Mouse (Mus musculus) heart, adult 9 months (tissue): ENCODE measurements around the gene Cblb.

Experiments used
- DNase-seq, 2 experiments: peaks; one replicate each; pipeline ENCODE4 v3.0.0; 2022; ENCODE audit warnings: low spot score in 2 of 2

The Cblb gene

DNA sequence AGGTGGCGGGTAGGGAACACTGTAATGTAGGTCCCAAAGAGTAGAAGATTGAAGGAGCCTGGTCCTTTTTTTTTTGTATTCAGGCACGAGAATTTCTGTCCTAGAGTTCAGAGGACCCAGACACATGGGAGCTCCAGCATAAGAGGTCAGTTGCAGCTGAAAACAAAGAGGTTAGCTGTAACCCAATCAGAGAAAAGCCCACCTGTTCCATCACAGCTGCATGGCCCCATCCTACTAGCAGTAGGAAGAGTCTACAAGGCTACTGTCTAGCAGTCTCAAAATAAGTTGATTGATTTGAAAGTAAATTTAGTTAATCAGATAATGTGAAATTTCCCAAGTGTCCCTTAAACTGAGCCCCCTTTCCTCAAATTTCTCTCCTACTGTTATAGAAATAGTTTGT, 40.3 kb downstream of the Cblb start:
- no peak for DNase-seq

- peak; percentile 82 to 85 for DNase-seq
These were observed 40.8 kb downstream of the Cblb start for GRCm38 (mm10) chr16:52071766-52072209.

GRCm38 (mm10) chr16:52076652-52077051, 45.6 kb downstream of the Cblb start:
- no peak for DNase-seq

DNA sequence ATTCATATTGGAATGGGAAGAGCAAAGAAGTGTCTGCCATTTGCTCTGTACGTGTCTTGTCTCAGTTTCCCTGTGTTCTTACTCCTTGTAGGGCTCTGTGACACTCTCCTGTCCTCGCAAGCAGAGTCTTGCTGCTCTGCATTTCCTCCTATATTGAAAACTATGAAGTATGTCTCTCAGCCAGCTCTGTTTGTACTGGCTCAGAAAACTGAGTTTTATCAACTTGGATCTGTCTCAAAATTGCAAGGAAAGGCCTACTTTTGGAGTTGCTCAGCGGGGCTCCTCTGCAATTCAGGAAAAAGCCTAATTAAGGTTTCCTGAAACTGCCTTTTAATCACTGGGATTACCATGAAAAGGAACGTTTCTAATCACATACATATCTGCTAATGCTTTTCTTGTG, 46.9 kb downstream of the Cblb start:
- no peak for DNase-seq

DNA sequence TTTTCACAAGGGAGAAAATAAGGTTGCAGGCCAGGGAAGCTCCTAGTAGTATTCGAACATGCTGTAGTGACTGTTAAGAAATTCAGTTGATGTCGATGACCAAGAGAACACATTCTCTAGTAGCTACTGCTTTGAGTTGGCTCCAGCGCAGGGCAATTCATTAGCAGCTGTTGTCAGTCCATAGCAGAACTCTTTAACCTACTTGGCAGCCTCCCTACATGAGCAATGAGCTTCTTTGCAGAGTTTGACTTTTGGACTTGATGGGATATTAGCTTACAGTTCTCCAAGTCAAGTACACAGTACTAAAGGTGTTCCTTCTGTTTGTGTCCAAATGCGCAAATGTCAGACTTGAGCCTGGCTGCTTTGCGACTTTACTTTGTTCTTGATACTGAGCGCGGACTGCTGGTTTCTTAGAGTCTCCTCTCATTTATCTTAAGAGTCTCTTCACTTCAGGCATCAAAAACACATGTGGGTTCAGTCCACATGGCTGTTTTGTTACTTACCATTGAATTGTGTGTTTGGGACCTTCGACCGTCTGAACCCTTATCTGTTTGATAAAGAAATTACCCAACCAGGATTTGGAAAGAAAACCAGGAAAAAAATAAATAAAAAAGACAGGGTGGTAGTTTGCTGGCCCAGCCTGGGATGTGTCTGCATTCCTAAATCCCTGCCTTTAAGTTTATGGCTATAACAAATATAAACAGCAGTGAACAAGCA, 47.9 kb downstream of the Cblb start:
- peak; percentile 60 to 74 for DNase-seq

GRCm38 (mm10) chr16:52079475-52079823, 48.4 kb downstream of the Cblb start:
- DNase-seq = no peak

DNA sequence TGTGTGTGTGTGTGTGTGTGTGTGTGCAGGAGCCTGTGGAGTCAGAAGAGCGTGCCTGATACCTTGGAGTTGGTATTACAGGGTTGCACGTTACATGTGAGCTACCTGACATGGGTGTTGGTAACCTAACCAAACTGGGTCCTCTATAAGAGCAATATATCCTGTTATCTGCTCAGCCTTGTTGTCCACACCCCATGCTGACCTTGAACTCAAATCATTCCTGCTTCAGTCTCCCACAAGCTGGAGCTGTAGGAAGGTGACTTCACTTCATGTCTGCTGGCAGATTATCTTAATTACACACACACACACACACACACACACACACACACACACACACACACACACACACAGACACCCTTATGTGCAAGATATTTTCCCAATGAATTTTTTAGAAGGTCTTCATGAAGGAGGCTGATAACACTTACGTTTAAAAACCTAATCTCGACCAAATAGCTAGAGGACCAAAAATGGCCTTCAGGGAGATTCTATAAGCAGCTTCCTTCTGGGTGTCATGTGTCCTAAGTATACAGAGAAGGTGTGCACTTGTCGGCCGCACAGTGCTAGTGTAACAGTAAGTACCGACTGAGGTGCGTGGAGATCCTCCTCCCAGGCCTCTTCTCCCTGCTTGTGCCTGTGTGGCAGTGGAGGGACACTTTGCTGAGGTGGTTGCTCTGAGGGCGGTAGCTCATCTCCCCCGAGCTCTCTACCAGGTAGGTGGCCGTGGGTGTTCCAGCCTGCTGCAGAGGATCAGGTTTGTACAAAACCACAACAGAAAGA, 49.8 kb downstream of the Cblb start:
- no peak for DNase-seq

- DNase-seq = no peak
These were observed 50.7 kb downstream of the Cblb start for GRCm38 (mm10) chr16:52081756-52082155.

- no peak for DNase-seq
These were observed 55.9 kb downstream of the Cblb start for GRCm38 (mm10) chr16:52086793-52087450.

- no peak for DNase-seq
These were observed 58.3 kb downstream of the Cblb start for GRCm38 (mm10) chr16:52089354-52089753.

DNA sequence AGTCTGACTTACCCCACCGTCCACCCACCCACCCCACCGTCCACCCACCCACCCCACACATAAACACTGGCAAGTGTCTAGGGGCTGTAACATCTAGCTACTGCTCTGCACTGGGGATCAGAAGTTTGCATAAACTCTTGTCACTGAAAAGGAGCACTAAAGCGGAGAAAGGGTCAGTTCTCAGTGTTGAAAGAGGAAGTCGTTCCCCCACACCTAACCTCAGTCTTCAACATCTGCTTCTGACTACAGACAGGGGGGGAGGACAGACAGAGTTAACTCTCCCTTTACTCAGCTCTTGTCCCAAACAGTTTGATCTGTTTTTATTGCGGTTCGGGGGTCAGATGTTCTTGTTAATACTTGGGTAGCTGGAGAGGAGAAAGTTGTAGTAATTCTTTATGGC, 59.9 kb downstream of the Cblb start:
- no peak for DNase-seq

DNA sequence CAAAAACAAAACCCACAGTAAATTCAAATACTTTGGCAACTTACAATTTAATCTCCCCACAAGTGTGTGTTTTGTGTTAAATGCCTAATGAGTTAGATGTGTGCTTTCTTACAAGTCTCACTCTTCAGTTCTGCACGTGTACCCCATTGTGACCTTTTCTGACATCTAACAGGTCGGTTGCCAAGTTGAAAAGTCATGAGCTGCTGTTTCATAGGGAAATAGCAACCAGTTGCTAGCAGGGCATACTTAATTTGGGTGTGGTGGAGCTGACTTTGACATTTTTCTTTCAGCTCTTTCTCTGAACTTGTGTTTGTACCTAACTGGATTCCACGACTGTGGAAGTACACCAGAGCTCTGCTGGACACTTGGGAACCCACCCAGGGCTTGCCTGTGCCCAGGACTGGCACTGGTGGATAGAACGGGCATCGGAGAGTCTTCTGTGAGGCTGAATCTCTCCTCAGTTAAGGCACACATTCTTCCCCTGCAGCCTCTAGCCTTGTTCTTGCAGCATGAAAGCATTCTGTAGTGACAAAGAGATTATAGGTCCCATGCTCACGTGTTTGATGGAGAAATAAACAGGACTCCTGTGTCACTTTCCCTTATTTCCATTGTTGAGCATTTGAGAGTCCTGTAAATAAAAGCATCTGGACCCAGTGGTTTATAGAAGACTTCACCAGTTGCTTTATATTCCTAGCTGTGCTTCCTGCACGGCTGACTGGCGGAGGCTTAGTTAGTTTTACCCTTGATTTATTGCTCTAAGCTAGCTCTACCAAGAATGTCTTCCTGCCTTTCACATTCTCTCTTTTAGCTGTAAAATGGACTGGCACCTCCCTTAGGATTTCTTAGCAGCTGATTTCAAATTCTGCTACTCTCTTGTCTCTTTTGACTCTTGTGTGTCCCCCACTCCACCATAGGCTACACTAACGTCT, 62.6 kb downstream of the Cblb start:
- no peak for DNase-seq

- DNase-seq = peak; percentile 83 to 86
These were observed 63.9 kb downstream of the Cblb start for GRCm38 (mm10) chr16:52094735-52095459.

DNA sequence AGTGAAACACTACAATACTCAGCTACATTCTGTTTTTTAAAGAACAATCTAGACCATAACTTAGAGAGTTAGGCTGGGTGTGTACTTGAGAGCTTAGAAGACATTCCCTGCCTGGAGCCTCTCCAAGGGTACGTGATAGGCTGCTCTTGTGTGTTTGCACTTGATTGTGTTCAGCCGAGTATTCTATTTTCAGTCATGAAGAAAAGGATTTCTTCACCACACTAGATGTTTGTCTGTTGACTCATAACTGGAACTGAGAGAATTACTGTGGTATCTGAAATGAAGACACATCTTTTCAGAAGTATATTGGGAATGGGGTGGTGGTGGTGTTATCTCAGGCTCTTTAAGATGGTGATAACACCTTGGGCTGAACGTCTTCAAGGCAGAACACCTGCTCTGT, 64.6 kb downstream of the Cblb start:
- DNase-seq = peak; percentile 72 to 83

GRCm38 (mm10) chr16:52100466-52100865, 69.4 kb downstream of the Cblb start:
- no peak for DNase-seq

GRCm38 (mm10) chr16:52104608-52105007, 73.6 kb downstream of the Cblb start:
- DNase-seq = no peak

- no peak for DNase-seq
These were observed 76.8 kb downstream of the Cblb start for GRCm38 (mm10) chr16:52107836-52108235.

DNA sequence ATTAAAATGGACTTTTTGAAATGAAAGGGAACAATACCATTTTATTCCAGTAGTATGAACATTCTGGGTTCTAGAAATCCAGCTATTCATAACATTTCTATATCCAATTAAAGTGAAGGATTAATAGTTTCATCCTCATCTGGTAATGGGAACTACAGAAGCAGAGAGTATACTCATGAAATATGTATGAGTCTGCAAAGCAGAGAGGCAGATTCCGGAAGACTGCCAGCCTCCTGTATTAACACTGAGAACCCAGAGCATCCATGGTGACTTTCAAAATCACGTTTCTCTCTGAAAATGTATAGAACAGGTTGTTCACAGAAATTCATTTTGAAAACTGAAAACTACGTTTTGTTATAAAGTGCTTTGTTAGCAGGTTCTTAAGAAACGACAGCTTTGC, 83.4 kb downstream of the Cblb start:
- no peak for DNase-seq

DNA sequence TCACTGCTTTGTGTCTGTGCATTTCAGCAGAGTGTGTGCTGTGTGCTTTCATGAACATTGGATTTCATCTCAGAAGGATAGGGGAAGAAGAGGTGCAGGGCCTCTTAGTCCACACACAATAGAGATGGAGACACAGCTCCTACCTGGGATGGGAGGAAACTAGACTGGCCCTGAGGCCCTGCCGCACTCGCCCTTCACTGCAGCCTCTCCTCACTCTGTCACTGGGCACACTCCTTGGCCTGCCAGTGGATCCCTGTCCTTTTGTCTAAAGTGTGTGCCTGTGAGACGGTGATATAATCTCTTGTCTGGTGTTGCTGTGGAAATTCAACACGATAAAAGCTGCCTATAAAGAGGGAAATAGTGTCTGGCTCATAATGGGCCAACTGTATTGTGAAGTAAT, 88.0 kb downstream of the Cblb start:
- DNase-seq = no peak

- no peak for DNase-seq
These were observed 93.9 kb downstream of the Cblb start for GRCm38 (mm10) chr16:52124974-52125373.

DNA sequence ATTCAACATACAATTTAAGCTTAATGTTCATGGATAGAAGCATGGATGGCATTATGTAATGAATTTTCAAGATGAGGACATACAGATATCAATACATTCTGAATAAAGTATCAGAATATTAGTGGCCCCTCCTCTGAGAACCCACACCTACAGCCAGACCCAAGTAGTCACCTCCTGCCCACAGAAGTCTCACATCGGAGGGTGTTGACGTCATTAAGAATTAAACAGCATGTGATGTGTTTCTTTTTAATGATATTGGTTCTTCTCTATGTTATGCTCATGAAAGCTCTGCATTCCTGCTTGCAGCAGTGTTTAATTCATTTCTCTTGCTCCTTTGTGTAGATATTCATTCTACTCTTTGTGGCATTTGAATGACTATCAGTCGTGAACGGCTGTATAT, 94.9 kb downstream of the Cblb start:
- DNase-seq = no peak
